Mouse (Mus musculus) adrenal gland, postnatal 36 days (tissue): ENCODE measurements around the gene Ocel1. TPM values are rescaled to one million over a fixed set of nuclear protein-coding genes. Genes with fewer than 3 reads are reported as not detected.

Source experiments
- DNase-seq, 2 experiments: peaks; one replicate each; pipeline ENCODE4 v3.0.0; 2021; ENCODE audit warnings: mixed read lengths in 1 of 2
- total RNA-seq, 2 experiments: library from RNA; stranded (reverse); gene quantifications; 2 replicates each; pipeline ENCODE4 v1.2.3; 2021

Gene Ocel1
- total RNA-seq, 2 experiments from 2014 or later: 16.6 to 22.1 TPM

- no peak for DNase-seq
Measured at GRCm38 (mm10) chr8:71403107-71403885, 32.2 kb downstream of the Ocel1 start.

GRCm38 (mm10) chr8:71404011-71404410 lies 32.9 kb downstream of the Ocel1 start:
- DNase-seq: no peak

GRCm38 (mm10) chr8:71404951-71405351 lies 33.9 kb downstream of the Ocel1 start:
- peak in 1 of 2 experiments; percentile 51 for DNase-seq

GRCm38 (mm10) chr8:71405401-71406098 lies 34.5 kb downstream of the Ocel1 start, which contains the start of gene Ankle1:
Ankle1 (plus strand) TSS chr8:71406010.
- peak; percentile 95 to 97 for DNase-seq

GRCm38 (mm10) chr8:71406099-71407015 lies 35.3 kb downstream of the Ocel1 start:
- peak; percentile 69 to 79 for DNase-seq

GRCm38 (mm10) chr8:71407441-71407840 lies 36.3 kb downstream of the Ocel1 start:
- DNase-seq: no peak

- DNase-seq: no peak
Measured at GRCm38 (mm10) chr8:71408231-71408630, 37.1 kb downstream of the Ocel1 start.

- DNase-seq: no peak
Measured at GRCm38 (mm10) chr8:71411535-71412273, 40.6 kb downstream of the Ocel1 start.

GRCm38 (mm10) chr8:71422121-71422520 lies 51.0 kb downstream of the Ocel1 start:
- DNase-seq: no peak

Other genes starting within 250 kb of the Ocel1 start
- gene Myo9b, start 98.6 kb upstream of the Ocel1 start, total RNA-seq: 10 to 100 TPM; 32.0 to 41.0 TPM
- 10 to 100 TPM; 13.5 to 16.5 TPM for gene Haus8, start 98.4 kb upstream of the Ocel1 start, total RNA-seq
- 100 to 1,000 TPM; 192 to 200 TPM for gene Use1, start 4.5 kb upstream of the Ocel1 start, total RNA-seq
- gene Nr2f6, start 10.7 kb downstream of the Ocel1 start, total RNA-seq: 10 to 100 TPM; 69.8 to 71.8 TPM
- 10 to 100 TPM; 12.7 to 20.6 TPM for gene Ushbp1, start 24.5 kb downstream of the Ocel1 start, total RNA-seq
- 100 to 1,000 TPM in 1 of 2 experiments, 10 to 100 TPM in 1; 90.6 to 102 TPM for gene Babam1, start 25.6 kb downstream of the Ocel1 start, total RNA-seq
- 1 to 10 TPM; 1.1 to 1.4 TPM for gene Ankle1, start 34.7 kb downstream of the Ocel1 start, total RNA-seq
- 10 to 100 TPM; 56.6 to 81.2 TPM for gene Abhd8, start 92.4 kb downstream of the Ocel1 start, total RNA-seq
- gene Mrpl34, start 93.7 kb downstream of the Ocel1 start, total RNA-seq: 100 to 1,000 TPM in 1 of 2 experiments, 10 to 100 TPM in 1; 91.9 to 111 TPM
- gene Dda1, start 97.9 kb downstream of the Ocel1 start, total RNA-seq: 10 to 100 TPM; 57.7 to 62.3 TPM
- 10 to 100 TPM; 14.0 to 15.1 TPM for gene Ano8, start 114.7 kb downstream of the Ocel1 start, total RNA-seq
- 10 to 100 TPM; 22.5 to 23.1 TPM for gene Gtpbp3, start 116.8 kb downstream of the Ocel1 start, total RNA-seq
- 100 to 1,000 TPM; 200 to 203 TPM for gene Plvap, start 140.5 kb downstream of the Ocel1 start, total RNA-seq
- not detected for gene Ccdc194, start 154.4 kb downstream of the Ocel1 start, total RNA-seq
- gene Bst2, start 166.2 kb downstream of the Ocel1 start, total RNA-seq: 10 to 100 TPM; 65.6 to 87.4 TPM
- gene Mvb12a, start 171.6 kb downstream of the Ocel1 start, total RNA-seq: 10 to 100 TPM; 65.8 to 78.6 TPM
- 1 to 10 TPM; 3.5 to 7.7 TPM for gene Tmem221, start 187.6 kb downstream of the Ocel1 start, total RNA-seq
- gene Nxnl1, start 195.3 kb downstream of the Ocel1 start, total RNA-seq: 1 to 10 TPM in 1 of 2 experiments, under 1 TPM in 1; 0.73 to 1.7 TPM
- gene Slc27a1, start 197.6 kb downstream of the Ocel1 start, total RNA-seq: 100 to 1,000 TPM; 177 to 245 TPM
- 100 to 1,000 TPM; 137 to 165 TPM for gene Pgls, start 220.9 kb downstream of the Ocel1 start, total RNA-seq
- 1 to 10 TPM; 1.8 to 3.7 TPM for gene Fam129c, start 226.3 kb downstream of the Ocel1 start, total RNA-seq
- gene Colgalt1, start 239.7 kb downstream of the Ocel1 start, total RNA-seq: 10 to 100 TPM; 57.4 to 61.8 TPM